Mouse (Mus musculus): Measurements from ENCODE around the gene Mmgt2.
A peak's percentile ranks its signal among the peaks of the same experiment; 100 is the strongest.

The Mmgt2 gene

GRCm38 (mm10) chr11:62621586-62622283, 26.7 kb upstream of the Mmgt2 start:
- DNase-seq (ENCODE audit: low spot score in 2 of 2): no peak

DNA sequence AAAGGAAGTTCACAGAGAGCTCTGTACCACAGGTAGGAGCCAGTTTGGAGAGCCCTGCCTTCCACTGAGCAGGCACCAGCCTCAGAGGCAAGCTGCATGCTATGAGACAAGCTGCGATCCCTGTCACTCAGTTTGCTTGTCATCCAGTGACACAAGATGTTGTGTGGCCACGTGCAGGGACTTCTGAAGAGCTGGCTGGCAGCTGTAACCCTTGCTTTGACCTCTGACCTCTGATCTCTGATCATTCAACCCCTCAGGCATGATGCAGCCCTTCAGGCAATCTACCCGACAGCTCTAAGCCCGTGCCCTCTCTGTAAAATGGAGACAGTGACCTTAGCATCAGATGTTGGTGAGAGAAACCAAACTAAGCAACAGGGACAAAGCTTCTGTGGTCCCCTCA, 25.6 kb upstream of the Mmgt2 start:
- no peak for DNase-seq (ENCODE audit: low spot score in 2 of 2)

DNA sequence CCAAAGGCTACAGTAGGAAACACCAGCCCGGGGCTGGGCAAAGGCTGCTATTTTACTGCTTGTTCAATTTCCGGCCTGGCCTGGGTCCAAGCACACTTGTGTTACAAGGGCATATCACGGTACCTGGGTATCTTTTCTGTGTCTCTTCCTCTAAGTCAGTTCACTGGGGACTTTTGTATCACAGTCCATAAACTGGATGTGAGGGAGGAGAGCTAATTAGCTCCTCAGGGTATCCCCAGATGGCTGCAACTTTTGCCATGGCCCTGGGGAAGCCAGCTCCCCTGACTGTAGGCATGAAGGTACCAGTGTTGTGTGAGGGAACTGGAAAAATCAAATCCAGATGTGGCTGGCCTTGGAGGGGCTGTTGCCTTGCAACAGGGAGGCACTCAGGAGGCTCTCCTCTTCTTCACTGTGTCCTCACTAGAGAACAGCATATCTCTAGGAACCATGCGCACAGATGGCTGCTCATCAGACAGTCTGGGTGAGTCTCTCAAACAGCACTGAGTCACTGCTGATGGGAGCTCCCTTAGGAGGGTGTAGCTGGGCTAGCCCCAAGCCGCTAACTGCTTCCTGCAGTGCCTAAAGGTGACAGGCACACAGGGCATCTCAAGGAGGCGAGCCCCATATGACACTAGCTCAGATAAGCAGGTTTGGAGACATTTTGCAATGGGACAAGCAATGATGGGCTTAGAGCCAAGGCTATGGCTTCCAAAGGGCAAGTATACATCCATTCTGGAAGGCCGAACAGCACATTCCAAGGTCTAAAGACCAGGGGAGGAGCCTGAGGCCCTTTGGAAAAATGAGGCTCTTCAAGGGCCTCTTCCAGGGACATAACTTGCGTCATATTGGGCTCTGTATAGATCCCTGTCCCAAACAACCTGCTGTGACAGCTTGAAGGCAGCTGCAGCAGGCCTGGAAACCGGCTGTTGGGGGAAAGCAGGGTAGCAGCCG, 23.8 kb upstream of the Mmgt2 start:
- DNase-seq (ENCODE audit: low spot score in 2 of 2): no peak

DNA sequence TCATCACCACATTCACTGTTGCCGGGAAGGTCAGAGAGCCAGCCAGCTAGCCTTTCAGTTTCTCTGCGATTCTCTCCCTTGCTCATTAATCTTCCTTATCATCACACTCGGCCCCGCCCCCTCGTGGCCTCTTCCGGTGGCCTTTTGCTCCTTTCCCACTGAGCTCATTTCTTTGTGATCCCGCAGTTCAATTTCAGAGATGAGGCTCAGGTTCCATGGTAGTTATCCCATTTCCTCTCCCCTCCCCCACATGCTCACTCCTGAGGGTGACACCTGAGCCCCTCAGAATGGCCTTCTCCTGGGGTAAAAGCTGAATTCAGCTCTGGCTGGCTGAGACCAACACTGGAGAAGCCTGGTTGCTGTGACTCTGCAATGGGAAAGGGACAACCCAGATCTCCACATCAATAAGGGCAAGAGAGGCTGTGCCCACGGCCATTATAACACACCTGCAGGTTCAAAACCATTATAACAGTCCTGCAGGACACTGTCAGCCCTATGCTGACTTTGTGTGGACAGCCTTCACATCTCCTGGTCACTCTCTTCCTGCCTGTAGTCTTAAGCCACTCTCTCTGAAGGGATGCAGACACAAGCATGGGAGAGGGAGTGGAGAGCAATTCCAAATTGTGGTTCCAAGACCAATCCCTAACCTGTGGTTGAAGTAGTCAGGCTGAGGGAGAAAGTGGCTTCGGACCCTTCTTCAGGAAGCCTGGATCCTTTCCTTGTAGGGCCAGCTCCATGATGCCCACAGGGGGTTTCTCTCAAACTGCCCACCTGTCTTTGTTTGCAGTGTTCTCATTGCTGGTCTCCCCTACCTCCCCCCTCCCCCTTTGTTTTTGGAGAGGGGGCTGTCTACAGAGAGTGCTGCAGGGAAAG, 18.9 kb upstream of the Mmgt2 start:
- DNase-seq (ENCODE audit: low spot score in 2 of 2): no peak

DNA sequence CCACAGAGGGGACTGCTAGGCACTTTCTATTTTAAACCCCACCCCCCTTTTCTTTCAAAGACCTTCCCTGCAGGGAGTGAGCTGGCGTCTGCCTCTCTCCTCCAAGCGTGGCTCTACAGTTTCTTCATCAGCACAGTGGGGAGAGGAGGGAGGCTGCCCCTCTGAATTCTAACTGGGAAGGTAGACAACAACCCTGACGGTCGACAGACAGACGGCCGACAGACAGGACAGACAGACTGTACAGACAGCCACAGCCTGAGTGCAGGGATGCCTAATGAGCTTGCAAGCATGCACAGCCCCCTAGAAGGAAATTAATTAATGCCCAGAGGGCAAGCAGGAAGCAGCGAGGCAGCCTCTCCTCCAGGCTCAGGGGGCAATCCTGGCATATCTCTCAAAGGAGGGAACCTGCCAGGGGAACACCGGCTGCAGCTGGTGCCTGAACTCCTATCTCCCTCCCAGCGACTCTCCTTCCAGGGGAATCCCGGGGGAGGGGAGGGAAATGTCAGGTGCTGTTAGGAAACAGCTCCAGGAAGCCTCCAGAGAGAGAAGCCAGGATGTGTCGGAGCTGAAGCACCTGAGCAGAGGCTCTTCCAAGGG, 18.1 kb upstream of the Mmgt2 start:
- no peak for DNase-seq (ENCODE audit: low spot score in 2 of 2)

DNA sequence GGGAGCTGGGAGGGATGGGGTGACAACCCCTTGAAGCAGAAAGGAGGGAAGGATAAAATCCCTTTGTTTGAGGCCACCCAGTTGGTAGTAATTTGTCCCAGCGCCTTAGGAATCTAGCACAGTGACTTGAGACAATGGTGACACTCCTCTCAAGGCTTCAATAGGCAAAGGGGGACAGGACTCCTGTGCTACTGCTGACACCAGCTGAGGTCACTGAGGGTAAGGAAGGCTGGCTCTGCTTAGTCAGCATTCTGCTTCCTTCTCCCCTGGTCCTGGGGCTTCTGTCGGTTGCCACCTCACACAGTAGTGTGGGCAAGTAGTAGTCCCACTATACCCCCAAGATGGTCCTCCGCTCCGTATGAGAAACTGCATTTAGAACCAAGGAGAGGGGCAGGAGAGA, 17.3 kb upstream of the Mmgt2 start:
- DNase-seq (ENCODE audit: low spot score in 2 of 2): no peak

GRCm38 (mm10) chr11:62635406-62635805, 13.1 kb upstream of the Mmgt2 start:
- no peak for DNase-seq (ENCODE audit: low spot score in 2 of 2)

DNA sequence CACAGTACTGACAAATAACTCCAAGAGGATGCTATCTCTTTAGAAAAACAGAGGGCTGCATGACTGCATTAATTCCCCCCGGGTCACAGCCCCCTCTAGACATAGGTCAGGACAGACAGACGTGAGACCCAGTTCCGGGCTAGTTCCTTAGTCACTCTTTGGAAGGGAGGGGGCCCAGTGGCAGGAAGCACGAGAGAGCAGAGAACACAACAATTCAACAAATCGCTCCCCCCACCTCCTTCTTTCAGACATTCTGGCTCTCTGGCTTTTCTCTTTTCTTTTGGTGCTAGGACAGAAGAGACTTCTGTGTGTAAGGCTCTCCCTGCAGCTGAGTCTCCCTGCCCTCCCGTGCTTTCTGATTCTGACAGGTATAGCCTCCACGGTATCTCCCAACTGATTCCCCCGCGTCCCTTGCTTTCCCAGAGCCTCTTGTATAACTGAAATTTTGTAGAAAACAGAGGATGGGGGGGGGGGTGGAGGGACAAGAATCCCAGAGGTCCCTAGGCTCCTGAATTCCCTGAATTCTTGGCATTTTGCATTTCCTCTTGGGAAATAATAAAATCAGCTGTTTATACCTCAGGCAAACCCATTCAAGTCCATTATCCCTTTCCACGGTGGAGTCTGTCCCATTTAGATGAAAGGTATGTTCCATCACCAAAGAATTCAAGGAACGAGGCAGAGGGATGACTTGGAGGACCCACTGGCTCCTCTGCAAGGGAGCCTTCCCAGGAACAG, 12.2 kb upstream of the Mmgt2 start:
- DNase-seq (ENCODE audit: low spot score in 2 of 2): peak in 1 of 2 experiments; percentile 6

DNA sequence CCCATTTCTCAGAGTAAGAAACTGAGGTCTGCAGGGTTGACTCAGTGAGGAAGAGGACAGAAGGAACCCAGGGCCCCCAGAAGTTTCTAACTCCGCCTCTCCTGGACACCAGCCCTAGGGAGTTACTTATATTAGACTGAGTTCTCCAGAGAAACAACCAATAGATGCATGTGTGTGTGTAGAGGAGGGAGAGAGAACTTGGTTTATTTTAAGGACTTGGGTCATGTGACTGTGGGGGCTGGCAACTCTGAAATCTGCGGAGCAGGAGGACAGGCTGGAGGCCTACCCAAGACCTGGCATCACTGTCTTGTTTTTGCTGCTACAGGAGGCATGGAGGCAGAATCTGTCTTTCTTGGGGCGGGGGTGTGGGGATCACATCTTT, 11.6 kb upstream of the Mmgt2 start:
- peak; percentile 58 to 86 for DNase-seq (ENCODE audit: low spot score in 2 of 2)

DNA sequence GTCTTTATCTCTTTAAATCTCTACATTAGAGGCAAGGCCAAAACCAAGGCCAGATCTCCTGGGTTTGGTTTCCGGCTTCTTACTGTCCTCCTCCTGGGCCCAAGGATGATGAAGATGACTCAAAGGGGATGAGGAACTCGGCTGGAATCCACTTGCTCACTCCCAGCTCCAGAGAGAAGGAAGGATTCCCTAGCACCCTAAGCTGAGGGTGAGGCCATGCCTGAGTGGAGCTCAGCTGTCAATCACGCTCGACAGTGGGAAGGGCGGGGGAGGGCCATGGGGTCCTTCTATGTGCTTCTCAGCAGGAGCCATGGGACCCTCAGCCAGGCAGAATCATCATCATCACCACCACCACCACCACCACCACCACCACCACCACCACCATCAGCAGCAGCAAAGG, 11.1 kb upstream of the Mmgt2 start:
- no peak for DNase-seq (ENCODE audit: low spot score in 2 of 2)

GRCm38 (mm10) chr11:62637806-62638205, 10.7 kb upstream of the Mmgt2 start:
- no peak for DNase-seq (ENCODE audit: low spot score in 2 of 2)

- no peak for DNase-seq (ENCODE audit: low spot score in 2 of 2)
Measured at GRCm38 (mm10) chr11:62638402-62638801, 10.1 kb upstream of the Mmgt2 start.

GRCm38 (mm10) chr11:62640378-62640777, 8.1 kb upstream of the Mmgt2 start:
- DNase-seq (ENCODE audit: low spot score in 2 of 2): no peak

DNA sequence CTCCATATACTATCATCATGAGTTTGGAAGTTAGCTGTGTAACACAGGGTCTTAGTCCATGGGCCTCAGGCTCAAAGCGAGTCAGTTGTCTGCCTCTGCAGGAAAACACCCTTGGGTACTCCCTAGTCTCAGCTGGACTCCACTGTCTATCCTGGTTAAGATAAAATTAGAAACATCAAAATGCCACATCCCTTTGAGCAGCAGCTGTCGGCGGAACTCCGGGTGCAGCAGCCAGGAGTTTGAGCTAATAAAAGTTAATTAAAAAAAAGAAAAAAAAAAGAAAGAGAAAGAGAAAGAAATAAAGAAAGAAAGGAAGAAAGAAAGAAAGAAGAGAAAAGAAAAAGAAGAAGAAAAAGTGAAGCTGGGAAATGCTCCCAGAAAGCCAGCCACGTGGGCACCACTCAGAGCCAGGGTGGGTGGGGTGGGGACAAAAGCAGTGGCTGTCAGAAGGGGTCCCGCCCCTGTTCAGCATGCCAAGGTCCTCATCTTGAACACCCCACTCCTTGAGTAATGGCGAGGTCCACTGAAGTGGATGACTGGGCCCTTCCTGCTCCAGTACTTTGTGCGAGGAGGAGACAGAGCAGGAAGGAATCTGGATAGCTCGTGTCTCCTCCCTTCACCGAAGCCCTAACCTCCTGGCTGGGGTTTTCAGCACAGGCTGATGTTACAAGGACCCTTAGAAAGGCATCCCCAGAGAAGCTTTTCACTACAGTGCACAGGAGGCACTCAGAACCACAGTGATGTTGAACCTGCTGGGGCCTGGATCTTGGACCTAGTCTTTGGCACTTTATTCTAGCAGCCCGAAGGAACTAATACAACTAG, 6.2 kb upstream of the Mmgt2 start:
- no peak for DNase-seq (ENCODE audit: low spot score in 2 of 2)

DNA sequence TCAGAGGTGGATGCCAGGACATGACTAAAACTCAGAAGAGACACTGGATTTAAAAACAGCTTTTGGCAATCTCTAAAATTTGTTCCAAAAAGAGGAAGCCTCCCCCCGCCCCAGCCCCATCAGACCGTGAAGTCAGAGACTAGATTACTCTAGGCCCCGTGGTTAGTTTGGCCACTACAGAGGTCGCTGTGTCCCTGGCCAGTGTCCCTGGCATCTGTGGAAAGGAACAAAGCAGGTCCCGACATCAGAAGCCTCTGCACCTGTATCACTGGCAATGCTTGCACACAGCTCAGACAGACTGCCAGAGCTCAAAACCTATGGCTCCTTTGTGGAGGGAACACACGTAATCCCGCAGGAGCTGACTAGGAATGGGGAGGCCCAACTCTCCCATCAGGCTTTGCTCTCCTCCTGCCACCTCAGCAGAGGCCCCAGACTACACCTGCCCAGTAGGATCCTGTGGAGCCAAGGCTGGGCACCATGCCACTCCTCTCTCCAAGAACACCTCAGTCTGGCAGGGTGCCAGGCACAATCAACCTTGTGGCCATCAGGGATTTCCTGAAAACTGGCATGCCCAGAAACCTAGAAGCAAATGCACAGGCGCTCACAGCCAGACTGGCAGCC, 5.3 kb upstream of the Mmgt2 start:
- DNase-seq (ENCODE audit: low spot score in 2 of 2): peak in 1 of 2 experiments; percentile 6

- DNase-seq (ENCODE audit: low spot score in 2 of 2): no peak
Measured at GRCm38 (mm10) chr11:62643681-62644363, 4.6 kb upstream of the Mmgt2 start.

- DNase-seq (ENCODE audit: low spot score in 2 of 2): no peak
Measured at GRCm38 (mm10) chr11:62644602-62645336, 3.7 kb upstream of the Mmgt2 start.

DNA sequence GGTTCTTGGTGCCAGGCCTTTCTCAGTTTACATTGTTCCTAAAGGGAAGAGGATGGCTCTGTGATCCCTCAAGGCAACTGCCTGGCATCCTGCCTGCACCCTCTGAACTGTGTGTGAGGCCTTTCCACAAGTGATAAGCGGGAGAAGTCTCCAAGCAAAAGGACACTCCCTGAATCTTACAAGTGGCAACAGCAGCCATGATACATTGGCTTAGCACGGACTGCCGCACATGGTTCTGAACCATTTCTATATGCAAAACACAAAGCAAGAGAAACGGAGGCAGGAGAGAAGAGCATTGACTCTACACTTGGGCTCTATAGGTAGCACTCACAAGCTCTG, 3.2 kb upstream of the Mmgt2 start:
- no peak for DNase-seq (ENCODE audit: low spot score in 2 of 2)

All from frontal cortex, postnatal 36 days (tissue).